Mouse (Mus musculus) liver, adult 2 months (tissue): Measurements from ENCODE around the gene Lpp. TPM values are rescaled to one million over a fixed set of nuclear protein-coding genes. Genes with fewer than 3 reads are reported as not detected.

Experiments
- DNase-seq: peaks from one replicate; pipeline ENCODE4 v3.0.0-alpha.2; 2011; ENCODE audit warnings: low read depth, low spot score; ENCODE audit errors: extremely low read depth
- H3K27ac ChIP-seq: fragments of 200-500 bp; replicated peaks from 2 replicates; pipeline ENCODE4 v1.5.1; 2012; ENCODE audit warnings: low read depth, mild to moderate bottlenecking, control low read depth, inconsistent platforms, low read length; ENCODE audit not compliant: insufficient read depth
- H3K27me3 ChIP-seq: fragments of 200-500 bp; 2 replicates; pipeline ENCODE4 v1.6.1; 2012; ENCODE audit warnings: mild to moderate bottlenecking, moderate library complexity, low read length, inconsistent platforms; ENCODE audit not compliant: control insufficient read depth, insufficient read depth
- H3K36me3 ChIP-seq: fragments of 200-500 bp; 2 replicates; pipeline ENCODE4 v1.6.1; 2012; ENCODE audit warnings: low read length, inconsistent platforms; ENCODE audit not compliant: control insufficient read depth, insufficient read depth
- H3K4me1 ChIP-seq: fragments of 200-500 bp; 2 replicates; pipeline ENCODE4 v1.6.1; 2011; ENCODE audit warnings: low read length; ENCODE audit not compliant: control insufficient read depth, insufficient read depth
- H3K4me3 ChIP-seq: fragments of 200-500 bp; 2 replicates; pipeline ENCODE4 v1.5.1; 2011; ENCODE audit warnings: low read depth, mild to moderate bottlenecking, control low read depth, low read length, moderate library complexity; ENCODE audit not compliant: insufficient read depth
- H3K79me2 ChIP-seq: fragments of 200-500 bp; 2 replicates; pipeline ENCODE4 v1.6.1; 2012; ENCODE audit warnings: inconsistent platforms, mild to moderate bottlenecking, low read length, moderate library complexity; ENCODE audit not compliant: control insufficient read depth, insufficient read depth
- H3K9ac ChIP-seq: fragments of 200-500 bp; 2 replicates; pipeline ENCODE4 v1.6.1; 2012; ENCODE audit warnings: low read depth, mild to moderate bottlenecking, control low read depth, inconsistent platforms, low read length
- CTCF ChIP-seq: fragments of 200-500 bp; IDR thresholded peaks from 2 replicates; pipeline ENCODE4 v1.5.1; 2011; ENCODE audit warnings: low read depth, low read length, control low read depth
- POLR2A ChIP-seq: fragments of 200-500 bp; IDR thresholded peaks from 2 replicates; pipeline ENCODE4 v1.6.1; 2011; ENCODE audit warnings: low read length, control low read depth; ENCODE audit not compliant: insufficient read depth; ENCODE audit errors: extremely low read depth
- WGBS: fragments of 180-500 bp; shearing (Covaris S2); methylation state at CpG from one replicate; pipeline ENCODE4 v1.1.7; 2018; 5-methylcytosine and 5-hydroxymethylcytosine counted together
- polyA plus RNA-seq: library from polyadenylated mRNA; depleted of rRNA; stranded (reverse); fragments of >200 nt; gene quantifications from 2 replicates; pipeline ENCODE4 v1.2.3, GENCODE M21; 2012
- total RNA-seq: library from RNA; depleted of rRNA; stranded (reverse); fragments of >200 nt; gene quantifications from 2 replicates; pipeline ENCODE4 v1.2.3, GENCODE M21; 2014

Gene Lpp
- total and polyA plus RNA-seq, 2 experiments = 7.5 to 23.0 TPM

DNA sequence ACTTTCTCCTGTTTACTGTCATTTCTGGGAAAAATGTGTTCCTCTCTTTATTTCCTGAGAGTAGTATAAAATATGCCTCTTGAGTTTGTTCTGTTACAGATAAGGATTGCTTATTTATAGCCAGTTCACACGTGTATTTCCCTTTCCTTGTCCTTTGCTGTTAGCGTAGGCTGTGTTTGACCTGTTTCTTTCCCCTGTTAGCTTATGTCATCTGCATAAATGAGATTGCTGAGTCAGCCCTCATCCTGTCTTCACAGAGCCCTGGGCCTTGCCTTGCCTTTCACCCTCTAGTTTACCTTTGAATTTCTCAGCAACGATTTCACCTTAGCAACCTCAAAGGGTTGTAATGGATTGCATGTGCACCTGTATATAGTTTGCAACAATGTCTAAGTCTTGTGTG, 32.5 kb downstream of the Lpp start:
- Histone ChIP-seq H3K4me1 (peaks cover 16% of the 10 kb centered on the region), H3K27ac (no peak overlapping the region), H3K79me2 (peaks cover 32% of the 10 kb centered on the region; the same call in 1 of the 2 replicates), H3K36me3 (no peaks in the 10 kb centered on the region), H3K27me3 (no peaks in the 10 kb centered on the region), H3K4me3 (no peak overlapping the region), H3K9ac (no peak overlapping the region)
- TF ChIP-seq CTCF (no peak), POLR2A (no peak)
- DNase-seq = no peak
- WGBS = 36% methylated on average over 3 of the region's 3 CpGs

DNA sequence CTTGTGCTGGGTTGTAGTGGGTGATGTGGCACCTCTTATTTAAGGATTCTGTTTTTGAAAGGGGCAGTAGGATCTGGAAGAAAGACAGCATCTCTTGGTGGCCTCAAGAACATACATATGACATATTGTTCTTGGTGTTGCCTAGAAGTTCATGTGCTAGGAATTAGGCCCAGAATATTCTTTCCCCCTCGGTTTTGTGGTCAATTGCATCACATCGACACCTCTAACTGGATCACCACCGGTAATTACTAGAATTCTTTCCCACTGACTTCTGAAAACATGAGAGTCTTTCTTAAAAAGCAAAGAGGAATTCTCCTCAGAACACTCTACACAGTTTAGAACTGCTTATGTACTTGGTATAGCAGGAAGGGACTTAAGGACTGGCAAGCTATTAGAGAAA, 34.3 kb downstream of the Lpp start:
- TF ChIP-seq POLR2A = no peak
- no peak for TF ChIP-seq CTCF
- WGBS = 89% methylated on average over 3 of the region's 3 CpGs
- H3K79me2 ChIP-seq = peaks cover 34% of the 10 kb centered on the region; the same call in 1 of the 2 replicates
- peaks cover 11% of the 10 kb centered on the region for H3K4me1 ChIP-seq
- no peak overlapping the region for H3K4me3 ChIP-seq
- no peaks in the 10 kb centered on the region for H3K36me3 ChIP-seq
- no peak for DNase-seq
- H3K9ac ChIP-seq = no peak overlapping the region
- no peak overlapping the region for H3K27ac ChIP-seq
- H3K27me3 ChIP-seq = no peaks in the 10 kb centered on the region

DNA sequence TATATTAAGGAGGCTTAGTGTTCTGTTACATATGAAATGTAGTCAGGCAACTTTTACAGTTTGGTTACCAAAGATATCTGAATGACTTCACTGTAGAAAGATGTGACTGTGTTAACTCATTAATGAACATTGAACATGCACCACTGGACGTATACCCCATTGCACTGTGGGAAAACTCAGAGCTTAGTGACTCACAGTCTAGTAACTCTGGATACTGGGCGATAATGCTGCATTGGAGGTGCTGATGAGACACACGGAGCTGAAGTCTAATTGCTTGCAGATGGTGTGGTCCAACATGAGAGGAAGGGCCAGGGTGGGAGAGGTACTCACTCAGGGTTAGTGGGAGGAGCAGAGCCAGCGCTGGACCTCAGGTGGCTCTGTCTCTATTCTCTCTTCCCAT, 34.7 kb downstream of the Lpp start:
- Histone ChIP-seq H3K4me1 (peaks cover 11% of the 10 kb centered on the region), H3K36me3 (no peaks in the 10 kb centered on the region), H3K9ac (no peak overlapping the region), H3K4me3 (no peak overlapping the region), H3K27ac (no peak overlapping the region), H3K27me3 (no peaks in the 10 kb centered on the region), H3K79me2 (peaks cover 35% of the 10 kb centered on the region; the same call in 1 of the 2 replicates)
- WGBS = 94% methylated on average over 4 of the region's 4 CpGs
- no peak for DNase-seq
- TF ChIP-seq POLR2A = no peak
- TF ChIP-seq CTCF = no peak

DNA sequence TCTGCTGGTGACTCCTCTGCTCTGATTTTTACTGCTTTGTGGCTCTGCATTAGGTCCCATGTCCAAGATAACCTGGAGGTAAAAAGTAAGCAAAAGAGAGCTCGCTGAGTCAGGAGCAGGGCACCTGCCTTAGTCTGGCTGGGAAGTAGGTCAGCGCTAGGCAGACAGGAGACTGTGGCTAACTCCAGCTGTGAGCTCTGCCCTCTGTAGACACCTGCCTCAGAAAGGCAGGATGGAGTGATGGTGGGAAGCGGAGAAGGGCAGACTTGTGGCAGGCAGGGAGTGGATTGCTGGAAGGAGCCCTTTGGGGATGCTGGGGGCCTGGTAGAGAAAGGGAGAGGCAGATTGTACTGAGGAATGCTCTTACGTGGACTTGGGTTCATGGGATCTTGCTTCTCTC, 35.4 kb downstream of the Lpp start:
- WGBS = 91% methylated on average over 4 of the region's 4 CpGs
- peaks cover 16% of the 10 kb centered on the region for H3K4me1 ChIP-seq
- DNase-seq = no peak
- H3K27ac ChIP-seq = no peak overlapping the region
- H3K79me2 ChIP-seq = peaks cover 42% of the 10 kb centered on the region; the same call in 1 of the 2 replicates
- no peaks in the 10 kb centered on the region for H3K27me3 ChIP-seq
- no peak overlapping the region for H3K9ac ChIP-seq
- TF ChIP-seq POLR2A = no peak
- TF ChIP-seq CTCF = no peak
- no peaks in the 10 kb centered on the region for H3K36me3 ChIP-seq
- H3K4me3 ChIP-seq = no peak overlapping the region

DNA sequence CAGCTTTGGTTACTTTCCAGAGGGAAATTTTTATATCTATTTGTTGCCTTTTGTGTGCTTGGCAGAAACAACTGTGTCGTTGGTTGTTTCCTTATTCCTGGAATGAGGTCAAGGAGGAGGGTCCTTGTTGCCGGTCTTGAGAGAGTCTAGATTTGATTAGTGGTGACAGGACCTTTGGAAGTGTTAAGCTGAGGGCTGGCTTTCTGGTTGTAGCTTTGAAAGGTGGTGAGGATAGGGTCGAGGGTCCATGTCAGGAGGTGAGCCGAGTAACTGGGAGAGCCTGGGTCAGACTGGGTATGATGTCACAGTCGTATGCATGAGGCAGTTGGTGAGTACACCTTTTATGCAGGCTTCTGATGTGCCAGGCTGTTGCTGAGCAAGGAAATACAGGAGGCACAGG, 36.4 kb downstream of the Lpp start:
- 77% methylated on average over 5 of the region's 5 CpGs for WGBS
- H3K4me1 ChIP-seq = peaks cover 16% of the 10 kb centered on the region
- peaks cover 42% of the 10 kb centered on the region; the same call in 1 of the 2 replicates for H3K79me2 ChIP-seq
- H3K27me3 ChIP-seq = no peaks in the 10 kb centered on the region
- TF ChIP-seq CTCF = no peak
- no peak for TF ChIP-seq POLR2A
- no peaks in the 10 kb centered on the region for H3K36me3 ChIP-seq
- no peak overlapping the region for H3K4me3 ChIP-seq
- no peak for DNase-seq
- H3K27ac ChIP-seq = no peak overlapping the region
- H3K9ac ChIP-seq = no peak overlapping the region

DNA sequence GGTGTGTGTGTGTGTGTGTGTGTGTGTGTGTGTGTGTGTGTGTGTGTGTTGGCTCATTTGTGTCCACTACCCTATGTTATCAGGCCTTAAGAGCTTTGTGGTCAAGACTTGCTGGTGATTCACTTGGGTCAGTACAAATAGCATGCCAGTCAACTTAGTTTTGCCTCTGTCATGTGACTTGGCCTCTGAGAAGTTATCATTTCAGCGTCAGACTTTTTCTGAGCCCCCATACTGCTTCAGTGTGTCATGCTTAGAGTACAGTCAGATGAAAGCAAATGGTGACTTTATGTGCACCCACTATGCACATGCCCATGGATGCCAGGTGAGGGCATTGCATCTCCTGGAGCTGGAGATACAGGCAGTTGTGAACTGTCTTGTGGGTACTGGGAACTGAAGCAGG, 38.5 kb downstream of the Lpp start:
- 79% methylated on average over 1 of the region's 1 CpGs for WGBS

More for the DNA sequence above, 38.5 kb downstream of the Lpp start:
- no peak for DNase-seq
- Histone ChIP-seq H3K27me3 (no peaks in the 10 kb centered on the region), H3K36me3 (no peaks in the 10 kb centered on the region), H3K79me2 (peaks cover 38% of the 10 kb centered on the region; the same call in 1 of the 2 replicates), H3K27ac (no peak overlapping the region), H3K4me1 (peaks cover 20% of the 10 kb centered on the region), H3K9ac (no peak overlapping the region), H3K4me3 (no peak overlapping the region)
- no peak for TF ChIP-seq POLR2A
- no peak for TF ChIP-seq CTCF
